ENCODE assay signal across 24 mouse cellular contexts in the genomic region with DNA sequence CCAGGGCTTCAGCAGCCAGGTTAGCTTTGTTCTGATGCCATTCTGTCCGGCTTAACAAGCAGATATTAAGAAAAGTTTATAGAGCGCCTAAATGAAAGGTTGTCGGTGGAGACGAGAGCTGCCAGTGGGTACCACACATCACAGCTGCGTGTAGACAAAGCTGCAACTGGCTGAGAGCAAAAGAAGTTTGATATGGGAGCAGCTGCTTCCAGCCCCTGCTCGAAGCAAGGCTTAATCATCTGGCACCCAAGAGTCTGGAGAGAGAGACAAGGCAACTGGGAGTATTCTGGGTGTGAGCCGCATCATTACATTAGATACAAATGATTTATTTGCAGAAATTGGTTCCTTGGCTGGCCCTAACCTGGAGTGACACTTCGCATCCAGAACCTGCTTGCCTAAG.
DNase-seq lines count a peak whose midpoint lies in the region; ATAC-seq and TF ChIP-seq lines count a peak whose summit lies in the region.
"Had no signal": no experiment of that assay in that cellular context is flagged by ENCODE, and none has a peak within 500 bp of the region (broad histone marks: within the 10 kb centered on the region; RNA-seq: fewer than 3 reads in every experiment).

No protein-coding gene starts in this region.

- no peaks in the 10 kb centered on the region for H3K9me3 ChIP-seq in forebrain, embryonic 14.5 days (replicated peaks; ENCODE audit: control insufficient read depth, low read length)
- H3K9me3 ChIP-seq in forebrain, embryonic 12.5 days: no peaks in the 10 kb centered on the region
- H3K9me3 ChIP-seq: embryonic facial prominence, embryonic 13.5 days; heart, embryonic 13.5 days; hindbrain, embryonic 13.5 days had no signal

- no peaks in the 10 kb centered on the region for H3K36me3 ChIP-seq in forebrain, embryonic 14.5 days (ENCODE audit: control insufficient read depth, insufficient read depth, low read length)
- no peaks in the 10 kb centered on the region for H3K36me3 ChIP-seq in forebrain, embryonic 12.5 days (replicated peaks)
- H3K36me3 ChIP-seq in kidney, adult 2 months (ENCODE audit: control insufficient read depth, insufficient read depth, low read length): no peaks in the 10 kb centered on the region
- H3K36me3 ChIP-seq: embryonic facial prominence, embryonic 13.5 days; heart, embryonic 13.5 days; hindbrain, embryonic 13.5 days had no signal

- H3K4me3 ChIP-seq in forebrain, embryonic 14.5 days (ENCODE audit: low read depth, low read length): no peak overlapping the region
- no peak overlapping the region for H3K4me3 ChIP-seq in forebrain, embryonic 12.5 days (replicated peaks)
- no peak overlapping the region for H3K4me3 ChIP-seq in kidney, adult 2 months (ENCODE audit: insufficient read depth, low read depth, low read length)
- H3K4me3 ChIP-seq: embryonic facial prominence, embryonic 13.5 days; heart, adult 2 months; heart, embryonic 13.5 days; hindbrain, embryonic 13.5 days had no signal

- H3K4me2 ChIP-seq in forebrain, embryonic 14.5 days (ENCODE audit: low read length): no peak overlapping the region
- H3K4me2 ChIP-seq in forebrain, embryonic 12.5 days: no peak overlapping the region
- H3K4me2 ChIP-seq: embryonic facial prominence, embryonic 13.5 days; heart, embryonic 13.5 days; hindbrain, embryonic 13.5 days had no signal

- no peak for TF ChIP-seq CTCF in kidney, adult 2 months (conservative IDR thresholded peaks at IDR 0.05; ENCODE audit: insufficient read depth, insufficient read length, low read depth, low read length)

- intact Hi-C loops in heart, postnatal 25 days (cut with DNase I): no loop called here

- WGBS in forebrain, embryonic 14.5 days: 50% methylated on average over 8 of the region's 8 CpGs
- WGBS in forebrain, embryonic 12.5 days: 63% methylated on average over 8 of the region's 8 CpGs
- 78% methylated on average over 8 of the region's 8 CpGs for WGBS in kidney, adult 2 months

- H3K9ac ChIP-seq in forebrain, embryonic 14.5 days (ENCODE audit: low read length): no peak overlapping the region
- no peak overlapping the region for H3K9ac ChIP-seq in forebrain, embryonic 12.5 days
- H3K9ac ChIP-seq: embryonic facial prominence, embryonic 13.5 days; heart, embryonic 13.5 days; hindbrain, embryonic 13.5 days had no signal

- DNase-seq in forebrain, embryonic 14.5 days (ENCODE audit: low spot score): peak; percentile 3
- peak; percentile 6 to 8 for DNase-seq in heart, adult 18-20 months
- DNase-seq in heart, postnatal 25 days (ENCODE audit: low spot score): no peak
- peak; percentile 49 for DNase-seq in brain, adult 2 months (ENCODE audit: low read depth, low spot score)
- DNase-seq in ovary, adult 18-20 months (ENCODE audit: low spot score): no peak
- DNase-seq in kidney, adult 2 months: no peak
- DNase-seq: adrenal gland, adult 2 months; adrenal gland, postnatal 25 days; cerebellum, adult 11 months; cerebellum, adult 8-10 months; cerebellum, postnatal 14 days; embryo, embryonic 11 days; gastrocnemius, postnatal 36 days; heart, adult 2 months; kidney, adult 11 months had no signal

- TF ChIP-seq POLR2A in kidney, adult 2 months (IDR thresholded peaks at IDR 0.05; ENCODE audit: low read depth, low read length): no peak

- H3K4me1 ChIP-seq in forebrain, embryonic 14.5 days (ENCODE audit: control insufficient read depth, insufficient read depth, low read length): no peaks in the 10 kb centered on the region
- H3K4me1 ChIP-seq in forebrain, embryonic 12.5 days: peaks cover 8% of the 10 kb centered on the region; the same call in 1 of the 2 replicates
- no peaks in the 10 kb centered on the region for H3K4me1 ChIP-seq in kidney, adult 2 months (ENCODE audit: control insufficient read depth, insufficient read depth, low read length)
- H3K4me1 ChIP-seq: hindbrain, embryonic 13.5 days had no signal

- ATAC-seq in forebrain, embryonic 14.5 days: no peak
- ATAC-seq in forebrain, embryonic 12.5 days (ENCODE audit: low FRiP score): no peak
- ATAC-seq: activated CD4-positive, CD25-positive, alpha-beta regulatory T cell, adult 4 months; forebrain, embryonic 16.5 days; hindbrain, postnatal 0 days; Patski had no signal

- no peak overlapping the region for H3K27ac ChIP-seq in forebrain, embryonic 14.5 days (ENCODE audit: low read depth, low read length)
- no peak overlapping the region for H3K27ac ChIP-seq in forebrain, embryonic 12.5 days
- no peak overlapping the region for H3K27ac ChIP-seq in kidney, adult 2 months (ENCODE audit: insufficient read depth, low read depth, low read length)
- H3K27ac ChIP-seq: heart, adult 2 months; heart, embryonic 13.5 days; hindbrain, embryonic 13.5 days; hindbrain, postnatal 0 days had no signal

- H3K27me3 ChIP-seq in forebrain, embryonic 14.5 days (replicated peaks; ENCODE audit: control insufficient read depth, insufficient read depth, low read length): no peaks in the 10 kb centered on the region
- H3K27me3 ChIP-seq in forebrain, embryonic 12.5 days: no peaks in the 10 kb centered on the region
- H3K27me3 ChIP-seq in kidney, adult 2 months (replicated peaks; ENCODE audit: control insufficient read depth, insufficient read depth, low read length): no peaks in the 10 kb centered on the region
- H3K27me3 ChIP-seq: CH12.LX; embryonic facial prominence, embryonic 13.5 days; heart, embryonic 13.5 days; hindbrain, embryonic 13.5 days; Patski had no signal

Comparison
In these comparisons a context has a peak if more than half of its experiments do, and no peak if none do; other contexts are left out.
1. DNase-seq: peak in forebrain, embryonic 14.5 days (single experiment), heart, adult 18-20 months (2 of 2) and brain, adult 2 months (single experiment); none in heart, postnatal 25 days (single experiment), ovary, adult 18-20 months (single experiment) and kidney, adult 2 months (single experiment).